ENCODE assay signal across 8 mouse cellular contexts in genomic region chr8:115708936-115709780, GRCm38 (mm10). TPM values are rescaled to one million over a fixed set of nuclear protein-coding genes. Genes with fewer than 3 reads are reported as not detected.
DNase-seq lines count a peak whose midpoint lies in the region; ATAC-seq and TF ChIP-seq lines count a peak whose summit lies in the region.

No protein-coding gene starts in this region.

- peak overlapping the region; percentile 75 for H3K4me3 ChIP-seq in brown adipose tissue, adult 24 weeks (ENCODE audit: insufficient read depth, low read depth, low read length)
- H3K4me3 ChIP-seq in forebrain, embryonic 10.5 days: peak overlapping the region; percentile 72
- H3K4me3 ChIP-seq in heart, postnatal 0 days (ENCODE audit: low read depth, low read length): peak overlapping the region; percentile 62
- peak overlapping the region; percentile 58; the same call in 1 of the 2 replicates for H3K4me3 ChIP-seq in liver, embryonic 13.5 days (replicated peaks)
- peak overlapping the region; percentile 69 for H3K4me3 ChIP-seq in neural tube, embryonic 13.5 days

- H3K4me1 ChIP-seq in brown adipose tissue, adult 24 weeks (ENCODE audit: control insufficient read depth, insufficient read depth, insufficient read length, low read length): no peaks in the 10 kb centered on the region
- H3K4me1 ChIP-seq in forebrain, embryonic 10.5 days: peaks cover 55% of the 10 kb centered on the region
- H3K4me1 ChIP-seq in heart, postnatal 0 days (ENCODE audit: control insufficient read depth, insufficient read depth): 0 out of 2 replicates have a peak, but pooled peaks cover 4% of the 10 kb centered on the region
- 0 out of 2 replicates have a peak, but pooled peaks cover 5% of the 10 kb centered on the region for H3K4me1 ChIP-seq in liver, embryonic 13.5 days (replicated peaks)
- peaks cover 59% of the 10 kb centered on the region for H3K4me1 ChIP-seq in neural tube, embryonic 13.5 days (replicated peaks)

- H3K27me3 ChIP-seq in forebrain, embryonic 10.5 days (ENCODE audit: poor library complexity, severe bottlenecking): peaks cover 60% of the 10 kb centered on the region
- H3K27me3 ChIP-seq in heart, postnatal 0 days (ENCODE audit: control insufficient read depth, insufficient read depth, low read length): peaks cover 13% of the 10 kb centered on the region; the same call in 1 of the 2 replicates
- peaks cover 69% of the 10 kb centered on the region for H3K27me3 ChIP-seq in liver, embryonic 13.5 days
- peaks cover 24% of the 10 kb centered on the region for H3K27me3 ChIP-seq in neural tube, embryonic 13.5 days

- TF ChIP-seq EP300 in heart, postnatal 0 days (IDR thresholded peaks at IDR 0.05; ENCODE audit: low read depth): no peak

- H3K9ac ChIP-seq in heart, postnatal 0 days (replicated peaks; ENCODE audit: low read depth, low read length): no peak overlapping the region
- no peak overlapping the region for H3K9ac ChIP-seq in liver, embryonic 13.5 days
- H3K9ac ChIP-seq in neural tube, embryonic 13.5 days: peak overlapping the region; percentile 87

- H3K9me3 ChIP-seq in forebrain, embryonic 10.5 days: no peaks in the 10 kb centered on the region
- no peaks in the 10 kb centered on the region for H3K9me3 ChIP-seq in heart, postnatal 0 days (replicated peaks; ENCODE audit: control insufficient read depth, low read length)
- H3K9me3 ChIP-seq in liver, embryonic 13.5 days (replicated peaks): no peaks in the 10 kb centered on the region
- no peaks in the 10 kb centered on the region for H3K9me3 ChIP-seq in neural tube, embryonic 13.5 days

- no peak for ATAC-seq in heart, postnatal 0 days (ENCODE audit: insufficient read depth, low read depth)
- no peak for ATAC-seq in liver, embryonic 13.5 days (ENCODE audit: low read depth)
- no peak for ATAC-seq in neural tube, embryonic 13.5 days (ENCODE audit: low read depth)

- no peaks in the 10 kb centered on the region for H3K36me3 ChIP-seq in forebrain, embryonic 10.5 days (replicated peaks)
- H3K36me3 ChIP-seq in heart, postnatal 0 days (replicated peaks; ENCODE audit: control insufficient read depth, insufficient read depth, low read length): no peaks in the 10 kb centered on the region
- no peaks in the 10 kb centered on the region for H3K36me3 ChIP-seq in liver, embryonic 13.5 days
- H3K36me3 ChIP-seq in neural tube, embryonic 13.5 days: no peaks in the 10 kb centered on the region

- H3K27ac ChIP-seq in brown adipose tissue, adult 24 weeks (replicated peaks; ENCODE audit: low read depth, low read length): no peak overlapping the region
- H3K27ac ChIP-seq in forebrain, embryonic 10.5 days: peak overlapping the region; percentile 44; the same call in 1 of the 2 replicates
- no peak overlapping the region for H3K27ac ChIP-seq in heart, postnatal 0 days (ENCODE audit: low read depth)
- H3K27ac ChIP-seq in liver, embryonic 13.5 days: no peak overlapping the region
- no peak overlapping the region for H3K27ac ChIP-seq in neural tube, embryonic 13.5 days (replicated peaks)

- H3K4me2 ChIP-seq in heart, postnatal 0 days (ENCODE audit: low read depth, low read length): peak overlapping the region; percentile 92
- H3K4me2 ChIP-seq in liver, embryonic 13.5 days: peak overlapping the region; percentile 63
- peak overlapping the region; percentile 76 for H3K4me2 ChIP-seq in neural tube, embryonic 13.5 days

- peak; percentile 72 for TF ChIP-seq CTCF in heart, postnatal 0 days (IDR thresholded peaks at IDR 0.05; ENCODE audit: low read depth)

- peak; percentile 92 for DNase-seq in 3T3-L1 (ENCODE audit: low read depth, low spot score)
- DNase-seq in forebrain, embryonic 10.5 days (ENCODE audit: extremely low spot score, low spot score): peak; percentile 80
- DNase-seq in heart, postnatal 0 days (ENCODE audit: low spot score): peak; percentile 75
- peak; percentile 88 to 89 for DNase-seq in kidney, postnatal 4 days
- DNase-seq in liver, embryonic 13.5 days: no peak
- DNase-seq in testis, postnatal 10 days (ENCODE audit: low spot score): peak; percentile 91

- 1% methylated on average over 19 of the region's 19 CpGs for WGBS in forebrain, embryonic 10.5 days
- WGBS in heart, postnatal 0 days: 3% methylated on average over 19 of the region's 19 CpGs
- WGBS in liver, embryonic 13.5 days (ENCODE audit: insufficient replicate concordance): 3% methylated on average over 18 of the region's 19 CpGs
- 2% methylated on average over 19 of the region's 19 CpGs for WGBS in neural tube, embryonic 13.5 days

RNA-seq across cellular contexts. Expression of gene Maf, which starts 1.6 kb away (rescaled TPM):
- 8.0 and 11.3 TPM in 2 replicates for polyA plus RNA-seq in brown adipose tissue, adult 24 weeks (2012; ENCODE audit: insufficient read depth, insufficient read length, missing spikeins)
- 2.0 and 2.1 TPM in 2 replicates for polyA plus RNA-seq in forebrain, embryonic 10.5 days (2016; fragmentation: Nextera tagmentation; extraction: Ambion mirVana)
- 4.5 and 4.7 TPM in 2 replicates for total RNA-seq in heart, postnatal 0 days (2014; rRNA removed; ENCODE audit: low replicate concordance)
- 1.4 and 1.9 TPM in 2 replicates for polyA plus RNA-seq in heart, postnatal 0 days (2015; fragmentation: Nextera tagmentation; extraction: Ambion mirVana)
- 2.2 and 2.6 TPM in 2 replicates for polyA plus RNA-seq in liver, embryonic 13.5 days (2015; fragmentation: Nextera tagmentation; extraction: Ambion mirVana)
- 11.5 and 12.1 TPM in 2 replicates for polyA plus RNA-seq in neural tube, embryonic 13.5 days (2015; fragmentation: Nextera tagmentation; extraction: Ambion mirVana)
